In genomic region chr5:101496924-101497697, GRCm38 (mm10) we compare ENCODE assay signal across 13 mouse cellular contexts.
DNase-seq lines count a peak whose midpoint lies in the region; ATAC-seq lines count a peak whose summit lies in the region.
"Had no signal": no experiment of that assay in that cellular context is flagged by ENCODE, and none has a peak within 500 bp of the region (broad histone marks: within the 10 kb centered on the region; RNA-seq: fewer than 3 reads in every experiment).

No protein-coding gene starts in this region.

- WGBS in heart, embryonic 15.5 days, result 58% methylated on average over 16 of the region's 16 CpGs
- 33% methylated on average over 16 of the region's 16 CpGs for WGBS in hindbrain, embryonic 11.5 days
- 58% methylated on average over 16 of the region's 16 CpGs for WGBS in midbrain, embryonic 11.5 days

- no peak overlapping the region for H3K27ac ChIP-seq in heart, embryonic 15.5 days
- H3K27ac ChIP-seq in hindbrain, embryonic 11.5 days (ENCODE audit: low read depth, low read length), result no peak overlapping the region
- no peak overlapping the region for H3K27ac ChIP-seq in midbrain, embryonic 11.5 days (ENCODE audit: low read depth, low read length)
- H3K27ac ChIP-seq: liver, embryonic 14.5 days; macrophage had no signal

- H3K27me3 ChIP-seq in heart, embryonic 15.5 days, result no peaks in the 10 kb centered on the region
- H3K27me3 ChIP-seq in hindbrain, embryonic 11.5 days (ENCODE audit: control insufficient read depth, insufficient read depth, low read length), result peaks cover 4% of the 10 kb centered on the region
- no peaks in the 10 kb centered on the region; the same call in 1 of the 2 replicates for H3K27me3 ChIP-seq in midbrain, embryonic 11.5 days (ENCODE audit: control insufficient read depth, insufficient read depth, low read length)

- no peak overlapping the region for H3K4me3 ChIP-seq in heart, embryonic 15.5 days
- no peak overlapping the region for H3K4me3 ChIP-seq in hindbrain, embryonic 11.5 days (ENCODE audit: low read depth, low read length)
- H3K4me3 ChIP-seq in midbrain, embryonic 11.5 days (ENCODE audit: low read depth, low read length), result no peak overlapping the region

- H3K36me3 ChIP-seq in heart, embryonic 15.5 days, result no peaks in the 10 kb centered on the region
- no peaks in the 10 kb centered on the region for H3K36me3 ChIP-seq in hindbrain, embryonic 11.5 days (ENCODE audit: control insufficient read depth, insufficient read depth, low read length)
- no peaks in the 10 kb centered on the region for H3K36me3 ChIP-seq in midbrain, embryonic 11.5 days (ENCODE audit: control insufficient read depth, insufficient read depth, low read length)

- no peak for DNase-seq in heart, adult 18-20 months
- DNase-seq in hindbrain, embryonic 11.5 days (ENCODE audit: low spot score), result peak; percentile 72
- peak; percentile 82 for DNase-seq in midbrain, embryonic 11.5 days (ENCODE audit: low spot score, missing footprints)
- peak; percentile 41 for DNase-seq in retina, embryonic 14.5 days (ENCODE audit: low spot score)
- no peak for DNase-seq in gastrocnemius, postnatal 25 days
- no peak for DNase-seq in lung, postnatal 36 days
- DNase-seq: cerebellum, postnatal 36 days; heart, postnatal 14 days; kidney, adult 2 months; layer of hippocampus, adult 9-11 months had no signal

- H3K4me2 ChIP-seq in heart, embryonic 15.5 days, result no peak overlapping the region
- no peak overlapping the region for H3K4me2 ChIP-seq in hindbrain, embryonic 11.5 days (replicated peaks; ENCODE audit: low read depth, low read length)
- H3K4me2 ChIP-seq in midbrain, embryonic 11.5 days, result no peak overlapping the region

- H3K9ac ChIP-seq in heart, embryonic 15.5 days, result no peak overlapping the region
- H3K9ac ChIP-seq in hindbrain, embryonic 11.5 days (ENCODE audit: low read depth, low read length), result no peak overlapping the region
- no peak overlapping the region for H3K9ac ChIP-seq in midbrain, embryonic 11.5 days (ENCODE audit: low read length)
- H3K9ac ChIP-seq: liver, embryonic 14.5 days had no signal

- H3K4me1 ChIP-seq in heart, embryonic 15.5 days (replicated peaks), result no peaks in the 10 kb centered on the region
- H3K4me1 ChIP-seq in hindbrain, embryonic 11.5 days (replicated peaks; ENCODE audit: control insufficient read depth, insufficient read depth, low read length), result no peaks in the 10 kb centered on the region; the same call in 1 of the 2 replicates
- H3K4me1 ChIP-seq in midbrain, embryonic 11.5 days (ENCODE audit: control insufficient read depth, insufficient read depth, low read length), result no peaks in the 10 kb centered on the region

- no peaks in the 10 kb centered on the region for H3K9me3 ChIP-seq in heart, embryonic 15.5 days (replicated peaks)
- H3K9me3 ChIP-seq in hindbrain, embryonic 11.5 days (ENCODE audit: control insufficient read depth, low read length), result no peaks in the 10 kb centered on the region
- H3K9me3 ChIP-seq in midbrain, embryonic 11.5 days (ENCODE audit: control insufficient read depth, low read length), result no peaks in the 10 kb centered on the region

- ATAC-seq in heart, embryonic 15.5 days (replicated peaks; ENCODE audit: insufficient number of reproducible peaks, insufficient read depth, low FRiP score, low read depth), result peak; percentile 47
- ATAC-seq in hindbrain, embryonic 11.5 days (ENCODE audit: low FRiP score), result peak; percentile 92
- peak; percentile 78 for ATAC-seq in midbrain, embryonic 11.5 days (ENCODE audit: low FRiP score)

Comparison
In these comparisons a context has a peak if more than half of its experiments do, and no peak if none do; other contexts are left out.
1. DNase-seq: peak in hindbrain, embryonic 11.5 days (single experiment), midbrain, embryonic 11.5 days (single experiment) and retina, embryonic 14.5 days (single experiment); none in heart, adult 18-20 months (0 of 2), gastrocnemius, postnatal 25 days (single experiment) and lung, postnatal 36 days (single experiment).
2. Peak in every context shown above with its lines, with median percentiles within 50 percentile points of each other: ATAC-seq.